Mouse (Mus musculus) kidney, adult 2 months (tissue): ENCODE results near the gene Apob.

Source experiments
- CTCF ChIP-seq: fragments of 200-500 bp; conservative IDR thresholded peaks from 2 replicates; pipeline ENCODE4 v1.5.1; 2011; ENCODE audit warnings: low read depth, mild to moderate bottlenecking, control low read depth, low read length, moderate library complexity, mixed read lengths; ENCODE audit not compliant: insufficient read depth, insufficient read length
- POLR2A ChIP-seq: fragments of 200-500 bp; IDR thresholded peaks from one replicate; pipeline ENCODE4 v1.6.1; 2011; ENCODE audit warnings: low read depth, low read length, control low read depth

DNA sequence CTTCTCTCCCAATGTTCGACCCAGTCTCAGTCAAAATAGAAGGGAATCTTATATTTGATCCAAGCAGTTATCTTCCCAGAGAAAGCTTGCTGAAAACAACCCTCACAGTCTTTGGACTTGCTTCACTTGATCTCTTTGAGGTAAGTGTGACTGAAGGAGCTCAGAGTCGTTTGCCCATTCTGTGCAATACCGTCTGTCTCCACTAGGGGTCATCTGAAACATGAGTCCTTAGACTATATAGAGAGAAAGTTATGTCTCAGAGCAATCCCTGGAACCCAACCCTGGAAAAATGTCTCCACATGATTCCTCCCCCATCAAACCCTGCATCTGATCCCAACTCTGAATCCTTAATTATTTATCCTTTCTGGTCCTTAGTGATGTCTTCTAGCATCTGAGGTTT is 13.4 kb downstream of the Apob start:
- TF ChIP-seq POLR2A (no peak), CTCF (peak; percentile 24; the same call in 1 of the 2 replicates)
